Mouse (Mus musculus): Measurements from ENCODE around the gene Lrrc3c. TPM values are rescaled to one million over a fixed set of nuclear protein-coding genes. Genes with fewer than 3 reads are reported as not detected.
A peak's percentile ranks its signal among the peaks of the same experiment; 100 is the strongest.
"Not testable (repeated sequence)": the region's sequence is repeated elsewhere in the genome, so short reads cannot be mapped to it uniquely, and the experiment has no call there.

Gene Lrrc3c
- total RNA-seq, 2 experiments from 2014 or later: not detected

GRCm38 (mm10) chr11:98584146-98584545 lies 13.9 kb upstream of the Lrrc3c start:
- no peak for DNase-seq
- intact Hi-C loops (cut with DNase I; ENCODE audit: low total_unique reads): no loop called here

- intact Hi-C loops (cut with DNase I; ENCODE audit: low total_unique reads): no loop called here
- no peak for DNase-seq
These were observed 13.4 kb upstream of the Lrrc3c start for GRCm38 (mm10) chr11:98584629-98585177.

GRCm38 (mm10) chr11:98586087-98586891 lies 11.8 kb upstream of the Lrrc3c start:
- DNase-seq: no peak
- intact Hi-C loops (cut with DNase I; ENCODE audit: low total_unique reads): no loop called here

- intact Hi-C loops (cut with DNase I; ENCODE audit: low total_unique reads): no loop called here
- DNase-seq: peak; percentile 99
These were observed 11.1 kb upstream of the Lrrc3c start, which contains the start of gene Ormdl3 for GRCm38 (mm10) chr11:98586892-98587563. TSS of gene Ormdl3 (minus strand) at chr11:98587368.

GRCm38 (mm10) chr11:98587684-98588546 lies 10.2 kb upstream of the Lrrc3c start:
- intact Hi-C loops (cut with DNase I; ENCODE audit: low total_unique reads): no loop called here
- peak; percentile 59 for DNase-seq

GRCm38 (mm10) chr11:98588833-98589281 lies 9.2 kb upstream of the Lrrc3c start:
- no peak for DNase-seq
- intact Hi-C loops (cut with DNase I; ENCODE audit: low total_unique reads): no loop called here

GRCm38 (mm10) chr11:98589306-98589705 lies 8.8 kb upstream of the Lrrc3c start:
- intact Hi-C loops (cut with DNase I; ENCODE audit: low total_unique reads): no loop called here
- no peak for DNase-seq

- DNase-seq: no peak
- intact Hi-C loops (cut with DNase I; ENCODE audit: low total_unique reads): no loop called here
These were observed 7.3 kb upstream of the Lrrc3c start for GRCm38 (mm10) chr11:98590548-98591445.

GRCm38 (mm10) chr11:98595021-98595420 lies 3.1 kb upstream of the Lrrc3c start:
- no peak for DNase-seq
- intact Hi-C loops (cut with DNase I; ENCODE audit: low total_unique reads): loop anchor here (5.0 kb wide), 1 partner anchor 43 kb away; the partner anchor contains the start of gene Zpbp2

- intact Hi-C loops (cut with DNase I; ENCODE audit: low total_unique reads): loop anchor here (5.0 kb wide), 1 partner anchor 43 kb away; the partner anchor contains the start of gene Zpbp2
These were observed 2.6 kb upstream of the Lrrc3c start for GRCm38 (mm10) chr11:98595473-98595872.

GRCm38 (mm10) chr11:98595955-98596354 lies 2.1 kb upstream of the Lrrc3c start:
- no peak for DNase-seq
- intact Hi-C loops (cut with DNase I; ENCODE audit: low total_unique reads): loop anchor here (5.0 kb wide), 1 partner anchor 44 kb away; the partner anchor contains the start of gene Zpbp2

More at GRCm38 (mm10) chr11:98595473-98595872, 2.6 kb upstream of the Lrrc3c start:
- no peak for DNase-seq

GRCm38 (mm10) chr11:98597363-98597762 lies 728 bp upstream of the Lrrc3c start:
- intact Hi-C loops (cut with DNase I; ENCODE audit: low total_unique reads): loop anchor here (5.0 kb wide), 1 partner anchor 45 kb away; the partner anchor contains the start of gene Zpbp2
- DNase-seq: peak; percentile 42

- intact Hi-C loops (cut with DNase I; ENCODE audit: low total_unique reads): loop anchor here (5.0 kb wide), 1 partner anchor 47 kb away; the partner anchor contains the start of gene Zpbp2
- DNase-seq: no peak
These were observed 780 bp downstream of the Lrrc3c start for GRCm38 (mm10) chr11:98598851-98599290.

GRCm38 (mm10) chr11:98599291-98599690 lies 1.2 kb downstream of the Lrrc3c start:
- DNase-seq: no peak
- intact Hi-C loops (cut with DNase I; ENCODE audit: low total_unique reads): loop anchor here (5.0 kb wide), 1 partner anchor 47 kb away; the partner anchor contains the start of gene Zpbp2

- no peak for DNase-seq
- intact Hi-C loops (cut with DNase I; ENCODE audit: low total_unique reads): loop anchor here (10.0 kb wide), 1 partner anchor 53 kb away; no protein-coding TSS in a partner anchor
These were observed 4.1 kb downstream of the Lrrc3c start for GRCm38 (mm10) chr11:98602090-98602690.

- intact Hi-C loops (cut with DNase I; ENCODE audit: low total_unique reads): loop anchor here (10.0 kb wide), 1 partner anchor 51 kb away; no protein-coding TSS in a partner anchor
- no peak for DNase-seq
These were observed 5.9 kb downstream of the Lrrc3c start for GRCm38 (mm10) chr11:98603953-98604352.

GRCm38 (mm10) chr11:98604911-98605310 lies 6.8 kb downstream of the Lrrc3c start:
- DNase-seq: not testable (repeated sequence)
- intact Hi-C loops (cut with DNase I; ENCODE audit: low total_unique reads): loop anchor here (10.0 kb wide), 1 partner anchor 50 kb away; no protein-coding TSS in a partner anchor

All from gastrocnemius, postnatal 14 days (tissue).